Mouse (Mus musculus) forebrain, embryonic 14.5 days (tissue): ENCODE measurements around the gene Myrf. TPM values are rescaled to one million over a fixed set of nuclear protein-coding genes. Genes with fewer than 3 reads are reported as not detected.
"Not testable (repeated sequence)": the region's sequence is repeated elsewhere in the genome, so short reads cannot be mapped to it uniquely, and the experiment has no call there.

Source experiments
- ATAC-seq: fragments of 200-750 bp; cut with Nextera tagmentation; 2 replicates; pipeline ENCODE4 v1.8.0; 2017; ENCODE audit warnings: mild to moderate bottlenecking, moderate library complexity
- DNase-seq: peaks from one replicate; pipeline ENCODE4 v3.0.0-alpha.2; 2015; ENCODE audit warnings: low spot score
- H3K27ac ChIP-seq: fragments of 300-500 bp; sonication (generic); 2 replicates; pipeline ENCODE4 v1.5.1; 2014; ENCODE audit warnings: low read depth, mild to moderate bottlenecking, control low read depth, low read length, moderate library complexity
- H3K27me3 ChIP-seq: fragments of 300-500 bp; sonication (generic); replicated peaks from 2 replicates; pipeline ENCODE4 v1.6.1; 2014; ENCODE audit warnings: low read length, control low read depth, mixed read lengths; ENCODE audit not compliant: control insufficient read depth, insufficient read depth
- H3K36me3 ChIP-seq: fragments of 300-500 bp; sonication (generic); 2 replicates; pipeline ENCODE4 v1.6.1; 2014; ENCODE audit warnings: low read length, control low read depth; ENCODE audit not compliant: control insufficient read depth, insufficient read depth
- H3K4me1 ChIP-seq: fragments of 300-500 bp; sonication (generic); 2 replicates; pipeline ENCODE4 v1.6.1; 2014; ENCODE audit warnings: antibody characterized with exemption, low read length, control low read depth; ENCODE audit not compliant: control insufficient read depth, insufficient read depth
- H3K4me2 ChIP-seq: fragments of 300-500 bp; sonication (generic); 2 replicates; pipeline ENCODE4 v1.6.1; 2014; ENCODE audit warnings: mild to moderate bottlenecking, control low read depth, low read length
- H3K4me3 ChIP-seq: fragments of 300-500 bp; sonication (generic); 2 replicates; pipeline ENCODE4 v1.5.1; 2014; ENCODE audit warnings: low read depth, low read length, control low read depth
- H3K9ac ChIP-seq: fragments of 300-500 bp; sonication (generic); 2 replicates; pipeline ENCODE4 v1.6.1; 2014; ENCODE audit warnings: mild to moderate bottlenecking, low read length, control low read depth, moderate library complexity
- H3K9me3 ChIP-seq: fragments of 300-500 bp; sonication (generic); replicated peaks from 2 replicates; pipeline ENCODE4 v1.6.1; 2016; ENCODE audit warnings: low read length, control low read depth, mixed read lengths; ENCODE audit not compliant: control insufficient read depth
- WGBS: fragments of 180-500 bp; shearing (Covaris S2); extraction: QIAGEN DNeasy Blood & Tissue Kit; methylation state at CpG from one replicate; pipeline ENCODE4 v1.1.7; 2014; 5-methylcytosine and 5-hydroxymethylcytosine counted together
- polyA plus RNA-seq: library from polyadenylated mRNA; unstranded; fragments of >200 nt; fragmentation: Nextera tagmentation; extraction: Ambion mirVana; gene quantifications from 2 replicates; pipeline ENCODE4 v1.2.1, GENCODE M21; 2014

The Myrf gene
- polyA plus RNA-seq, 1 experiment from 2014 or later, result 0.20 TPM

DNA sequence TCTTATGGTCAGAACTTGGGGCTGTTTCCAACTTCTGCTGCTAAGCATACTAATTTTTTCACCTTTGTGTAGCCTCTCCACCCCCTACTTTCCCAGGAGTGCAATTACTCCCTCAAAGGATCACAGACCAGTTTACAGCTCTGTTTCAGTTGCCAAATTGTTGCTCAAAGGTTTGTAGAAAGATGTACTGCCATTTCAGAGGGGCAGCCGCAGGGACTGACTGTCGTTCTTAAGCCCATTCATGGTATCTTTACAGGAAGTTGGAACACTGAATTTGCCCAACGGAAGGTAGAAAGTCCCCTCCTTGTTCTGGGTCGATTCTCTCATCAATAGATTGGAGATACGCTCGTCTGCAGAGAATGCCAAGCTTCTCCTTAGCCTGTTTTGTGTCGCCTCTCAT lies 69.2 kb downstream of the Myrf start:
- no peak for ATAC-seq
- Histone ChIP-seq H3K9me3 (no peaks in the 10 kb centered on the region), H3K36me3 (no peaks in the 10 kb centered on the region), H3K9ac (no peak overlapping the region), H3K27ac (no peak overlapping the region), H3K4me1 (no peaks in the 10 kb centered on the region), H3K4me2 (no peak overlapping the region), H3K27me3 (no peaks in the 10 kb centered on the region), H3K4me3 (no peak overlapping the region)
- DNase-seq, result no peak
- whole genome bisulfite sequencing, result 82% methylated on average over 7 of the region's 7 CpGs

DNA sequence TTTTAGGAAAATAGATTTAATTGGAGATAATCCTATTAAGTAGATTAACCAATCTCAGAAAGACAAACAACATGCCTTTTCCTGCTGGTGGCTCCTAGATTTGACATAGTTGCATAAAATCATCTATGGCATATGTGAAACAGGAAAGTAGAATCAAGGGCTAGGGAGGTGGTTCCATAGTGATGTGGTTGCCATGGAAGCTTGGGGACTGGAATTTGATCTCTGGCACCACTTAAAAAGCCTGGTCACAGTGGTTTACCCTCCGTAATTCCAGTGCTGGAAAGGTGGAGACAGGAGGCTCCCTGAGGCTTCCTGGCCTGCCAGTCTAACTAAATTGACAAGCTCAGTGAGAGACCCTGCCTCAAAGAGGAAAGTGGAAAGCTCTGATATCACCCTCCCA lies 70.1 kb downstream of the Myrf start:
- H3K27ac ChIP-seq, result no peak overlapping the region
- H3K9ac ChIP-seq, result no peak overlapping the region
- DNase-seq (no peak), ATAC-seq (no peak)
- no peaks in the 10 kb centered on the region for H3K4me1 ChIP-seq
- no peaks in the 10 kb centered on the region for H3K36me3 ChIP-seq
- H3K27me3 ChIP-seq, result no peaks in the 10 kb centered on the region
- 10% methylated on average over 1 of the region's 1 CpGs for WGBS
- H3K4me3 ChIP-seq, result no peak overlapping the region
- no peak overlapping the region for H3K4me2 ChIP-seq
- H3K9me3 ChIP-seq, result no peaks in the 10 kb centered on the region

DNA sequence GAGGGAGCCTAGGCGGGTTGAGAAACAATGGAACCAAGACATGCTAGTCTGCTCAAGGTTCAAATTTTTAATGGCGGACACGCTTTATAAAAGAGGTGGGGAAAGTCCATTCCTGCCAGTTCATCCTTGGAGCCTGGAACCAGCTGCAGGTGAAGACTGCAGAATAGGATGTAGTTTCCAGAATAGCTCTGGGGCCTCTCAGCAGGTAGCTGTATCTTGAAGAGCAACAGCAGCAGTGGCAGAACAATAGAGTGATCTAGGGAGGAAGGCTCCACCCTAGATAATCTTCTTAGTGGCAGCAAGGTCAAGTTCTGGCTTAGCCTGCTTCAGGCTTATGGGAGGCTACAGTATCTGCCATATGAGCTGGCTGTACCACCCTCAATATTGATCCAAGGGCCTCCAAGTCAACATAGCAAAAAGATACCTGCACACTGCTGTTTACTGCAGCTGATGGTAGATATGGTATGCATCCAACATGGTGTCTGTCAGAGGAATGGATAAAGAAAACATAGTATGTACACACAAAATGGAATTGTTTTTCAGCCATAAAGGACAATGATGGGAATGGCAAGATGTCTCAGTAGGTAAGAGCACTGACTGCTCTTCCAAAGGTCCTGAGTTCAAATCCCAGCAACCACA lies 70.7 kb downstream of the Myrf start:
- not testable (repeated sequence) for H3K9ac ChIP-seq, H3K9me3 ChIP-seq, DNase-seq, H3K4me1 ChIP-seq, H3K27me3 ChIP-seq, H3K4me3 ChIP-seq, H3K27ac ChIP-seq, H3K4me2 ChIP-seq, ATAC-seq, H3K36me3 ChIP-seq
- WGBS, result 89% methylated on average over 3 of the region's 3 CpGs

DNA sequence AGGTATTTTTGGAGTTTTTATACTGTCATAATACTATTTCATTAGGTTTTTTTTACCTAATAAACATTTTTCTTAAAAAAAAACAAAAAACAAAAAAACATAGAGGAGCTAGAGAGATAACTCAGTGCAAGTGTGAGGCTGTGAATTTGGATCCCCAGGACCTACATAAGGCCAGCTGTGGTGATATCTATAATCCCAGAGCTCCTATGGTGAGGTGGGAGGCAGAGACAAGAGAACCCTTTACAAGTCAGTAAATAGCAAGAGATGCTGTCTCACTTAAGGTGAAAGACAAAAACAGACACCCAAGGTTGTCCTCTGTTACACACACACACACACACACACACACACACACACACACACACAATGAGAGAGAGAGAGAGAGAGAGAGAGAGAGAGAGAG lies 71.4 kb downstream of the Myrf start:
- DNase-seq (no peak), ATAC-seq (no peak)

DNA sequence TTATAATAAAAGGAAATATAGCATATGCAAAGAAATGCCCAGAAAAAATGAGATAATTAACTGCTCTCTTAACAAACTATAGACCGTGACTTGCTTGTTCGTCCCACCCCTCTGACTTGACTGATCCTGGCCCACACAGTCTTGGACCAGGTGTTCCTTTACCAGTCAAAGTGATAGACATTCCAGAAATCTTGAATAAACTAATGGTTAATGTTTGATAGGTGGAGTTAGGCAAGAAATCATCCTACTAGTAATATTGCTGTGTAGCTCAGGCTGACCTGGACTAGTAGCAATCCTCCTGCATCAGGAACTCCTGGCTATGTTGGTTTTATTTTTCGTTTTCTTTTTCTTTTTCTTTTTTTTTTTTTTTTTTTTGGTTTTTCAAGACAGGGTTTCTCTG lies 72.1 kb downstream of the Myrf start:
- no peaks in the 10 kb centered on the region for H3K27me3 ChIP-seq
- no peak for ATAC-seq
- H3K4me2 ChIP-seq, result no peak overlapping the region
- no peaks in the 10 kb centered on the region for H3K4me1 ChIP-seq
- no peaks in the 10 kb centered on the region for H3K36me3 ChIP-seq
- H3K9ac ChIP-seq, result no peak overlapping the region
- no peak for DNase-seq
- no peak overlapping the region for H3K4me3 ChIP-seq
- no peaks in the 10 kb centered on the region for H3K9me3 ChIP-seq
- 90% methylated on average over 3 of the region's 3 CpGs for WGBS
- H3K27ac ChIP-seq, result no peak overlapping the region

More for the DNA sequence above, 71.4 kb downstream of the Myrf start:
- no peak overlapping the region for H3K9ac ChIP-seq
- H3K4me3 ChIP-seq, result no peak overlapping the region
- H3K36me3 ChIP-seq, result no peaks in the 10 kb centered on the region
- no peaks in the 10 kb centered on the region for H3K27me3 ChIP-seq
- no peak overlapping the region for H3K27ac ChIP-seq
- H3K9me3 ChIP-seq, result no peaks in the 10 kb centered on the region
- H3K4me2 ChIP-seq, result no peak overlapping the region
- no peaks in the 10 kb centered on the region for H3K4me1 ChIP-seq

DNA sequence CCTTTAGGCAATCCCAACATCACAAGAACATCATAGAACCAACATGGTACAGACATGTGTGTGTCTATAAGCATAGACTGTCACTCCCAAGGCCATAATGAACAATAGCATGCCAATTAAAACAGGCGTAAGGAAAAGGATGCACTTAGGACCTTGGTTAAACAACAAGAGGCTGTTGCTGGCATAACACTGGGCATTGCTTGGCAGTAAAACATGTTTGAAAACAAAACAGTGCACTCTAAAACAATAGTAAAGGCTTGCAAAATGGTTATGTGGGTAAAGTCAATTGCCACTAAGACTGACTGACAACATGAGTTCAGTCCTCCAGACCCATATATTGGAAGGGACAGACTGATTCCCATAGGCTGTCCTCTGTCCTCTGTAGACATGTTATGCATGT lies 72.6 kb downstream of the Myrf start:
- no peak overlapping the region for H3K27ac ChIP-seq
- H3K36me3 ChIP-seq, result no peaks in the 10 kb centered on the region
- ATAC-seq (no peak), DNase-seq (no peak)
- H3K27me3 ChIP-seq, result no peaks in the 10 kb centered on the region
- H3K4me1 ChIP-seq, result no peaks in the 10 kb centered on the region
- no peak overlapping the region for H3K4me3 ChIP-seq
- 70% methylated on average over 1 of the region's 1 CpGs for WGBS
- no peak overlapping the region for H3K9ac ChIP-seq
- no peaks in the 10 kb centered on the region for H3K9me3 ChIP-seq
- no peak overlapping the region for H3K4me2 ChIP-seq

DNA sequence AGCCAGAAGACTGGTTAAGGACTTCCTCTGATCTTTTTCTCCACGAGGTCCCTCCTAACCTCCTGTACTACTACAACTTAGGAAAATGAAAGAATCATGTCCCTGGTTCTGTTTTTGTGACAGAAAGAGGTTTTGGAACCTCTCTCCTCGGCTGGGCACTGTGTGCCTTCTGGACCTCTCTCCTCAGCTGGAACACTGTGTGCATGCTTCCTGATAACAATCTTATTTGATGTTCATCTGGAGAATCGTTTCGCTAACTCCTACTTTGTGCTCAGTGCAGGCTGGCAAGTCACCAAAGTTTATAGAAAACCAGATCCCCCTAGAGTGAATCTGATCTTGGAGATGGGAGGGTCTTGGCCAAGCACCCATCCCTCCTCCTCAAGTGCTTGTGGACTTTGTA lies 73.4 kb downstream of the Myrf start:
- Histone ChIP-seq H3K27me3 (no peaks in the 10 kb centered on the region), H3K4me3 (no peak overlapping the region), H3K36me3 (no peaks in the 10 kb centered on the region), H3K4me2 (no peak overlapping the region), H3K27ac (no peak overlapping the region), H3K9me3 (no peaks in the 10 kb centered on the region), H3K9ac (no peak overlapping the region), H3K4me1 (no peaks in the 10 kb centered on the region)
- DNase-seq (no peak), ATAC-seq (no peak)
- WGBS, result 83% methylated on average over 4 of the region's 4 CpGs

DNA sequence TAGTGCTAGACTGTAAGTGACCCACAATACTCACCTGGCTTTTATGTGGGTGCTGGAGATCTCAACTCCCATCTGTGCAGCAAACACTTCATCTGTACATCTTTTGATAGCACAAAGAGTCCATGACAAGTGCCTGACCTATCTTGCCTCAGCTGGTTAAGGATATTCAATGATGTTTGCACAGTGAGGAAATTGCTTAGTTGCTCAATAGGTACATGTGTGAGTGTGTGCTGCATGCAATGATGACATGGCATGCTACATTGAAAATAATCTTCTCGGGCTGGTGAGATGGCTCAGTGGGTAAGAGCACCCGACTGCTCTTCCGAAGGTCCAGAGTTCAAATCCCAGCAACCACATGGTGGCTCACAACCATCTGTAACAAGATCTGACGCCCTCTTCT lies 74.6 kb downstream of the Myrf start:
- WGBS, result 95% methylated on average over 3 of the region's 4 CpGs
- H3K4me3 ChIP-seq, result not testable (repeated sequence)

DNA sequence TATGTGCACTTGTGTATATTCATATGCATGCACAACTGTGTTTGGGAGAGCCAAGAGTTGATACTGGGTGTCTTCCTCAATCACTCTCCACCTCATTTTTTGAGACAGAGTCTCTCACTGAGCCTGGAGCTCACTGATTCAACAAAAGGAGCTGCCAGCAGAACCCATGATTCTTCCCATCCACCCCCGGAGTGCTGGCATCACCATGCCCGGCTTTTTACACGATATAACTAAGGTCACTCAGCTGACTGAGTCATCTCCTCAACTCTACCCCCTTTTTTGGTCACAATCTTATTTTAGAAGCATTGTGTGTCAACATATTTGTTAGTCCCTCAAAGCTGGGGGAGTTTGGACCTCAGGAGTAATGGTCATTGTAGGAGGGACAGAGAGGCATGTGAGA lies 76.7 kb downstream of the Myrf start:
- Histone ChIP-seq H3K9me3 (no peaks in the 10 kb centered on the region), H3K4me1 (no peaks in the 10 kb centered on the region), H3K9ac (no peak overlapping the region), H3K4me3 (no peak overlapping the region), H3K27me3 (no peaks in the 10 kb centered on the region), H3K36me3 (no peaks in the 10 kb centered on the region), H3K4me2 (no peak overlapping the region), H3K27ac (no peak overlapping the region)
- DNase-seq (no peak), ATAC-seq (no peak)
- 89% methylated on average over 3 of the region's 3 CpGs for WGBS

More for the DNA sequence above, 74.6 kb downstream of the Myrf start:
- H3K9me3 ChIP-seq, H3K4me1 ChIP-seq, DNase-seq, H3K27me3 ChIP-seq, ATAC-seq, H3K9ac ChIP-seq, H3K27ac ChIP-seq, H3K4me2 ChIP-seq, H3K36me3 ChIP-seq: not testable (repeated sequence)
